Mouse (Mus musculus): ENCODE data around the gene Tti1. TPM values are rescaled to one million over a fixed set of nuclear protein-coding genes. Genes with fewer than 3 reads are reported as not detected.
A peak's percentile ranks its signal among the peaks of the same experiment; 100 is the strongest.

Gene Tti1
- total RNA-seq, 2 experiments from 2014 or later, result 19.8 to 23.1 TPM

DNA sequence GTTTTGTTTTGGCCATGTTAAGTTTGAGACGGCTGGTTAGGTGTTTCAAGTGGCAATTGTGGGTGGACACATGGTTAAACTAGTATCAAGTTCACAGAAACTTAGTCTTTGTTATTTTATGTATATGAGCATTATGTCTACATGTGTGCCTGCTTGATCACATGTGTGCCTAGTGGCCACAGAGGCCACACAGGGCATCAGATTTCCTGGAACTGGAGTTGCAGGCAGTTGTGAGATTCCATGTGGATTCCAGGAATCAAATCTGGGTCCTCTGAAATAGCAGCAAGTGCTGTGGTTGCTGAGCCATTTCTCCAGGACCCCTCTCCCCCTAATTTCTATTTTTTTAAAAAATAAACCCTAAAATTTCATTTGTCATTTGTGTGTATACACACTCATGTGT is 11.4 kb upstream of the Tti1 start:
- DNase-seq, result no peak

GRCm38 (mm10) chr2:158037571-158037970 is 9.3 kb upstream of the Tti1 start:
- DNase-seq, result no peak

DNA sequence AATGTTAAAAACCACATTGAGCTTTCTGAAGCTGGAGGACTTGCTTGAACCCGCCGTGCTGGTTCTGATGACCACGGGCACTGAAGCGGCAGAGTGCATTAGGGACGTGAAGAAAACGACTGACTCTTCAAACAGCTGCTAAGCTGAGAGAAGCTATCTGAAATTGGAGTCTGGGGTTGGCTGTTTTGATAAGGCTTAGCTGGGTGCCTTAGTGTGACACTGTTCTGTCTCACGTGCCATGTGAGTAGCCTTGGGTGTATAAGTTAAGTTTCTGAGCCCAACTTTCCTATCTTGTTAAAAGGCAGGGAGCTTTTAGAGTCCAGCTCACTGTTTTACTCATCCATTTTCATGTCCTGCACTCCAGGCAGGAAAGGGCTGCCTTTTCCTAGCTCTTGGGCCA is 8.7 kb upstream of the Tti1 start:
- DNase-seq, result no peak

DNA sequence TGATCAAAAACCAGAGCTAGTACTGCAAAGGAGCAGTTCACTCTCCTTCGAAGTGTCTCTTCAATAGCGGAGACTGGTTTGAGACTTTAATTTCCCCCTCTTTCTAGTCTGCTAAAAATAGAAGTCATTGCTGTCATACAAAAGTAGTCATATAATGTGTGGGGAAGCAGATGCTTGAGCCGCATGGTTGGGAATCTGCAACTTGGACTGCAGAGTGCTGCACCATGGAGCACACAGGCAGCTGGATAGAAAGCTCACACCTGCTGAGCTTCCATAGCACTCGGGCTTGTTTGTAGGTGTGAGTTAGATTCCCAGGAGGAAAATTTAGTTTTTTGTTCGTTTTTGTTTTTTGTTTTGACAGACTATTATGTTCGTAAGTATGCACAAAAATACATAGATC is 8.2 kb upstream of the Tti1 start:
- DNase-seq, result no peak

DNA sequence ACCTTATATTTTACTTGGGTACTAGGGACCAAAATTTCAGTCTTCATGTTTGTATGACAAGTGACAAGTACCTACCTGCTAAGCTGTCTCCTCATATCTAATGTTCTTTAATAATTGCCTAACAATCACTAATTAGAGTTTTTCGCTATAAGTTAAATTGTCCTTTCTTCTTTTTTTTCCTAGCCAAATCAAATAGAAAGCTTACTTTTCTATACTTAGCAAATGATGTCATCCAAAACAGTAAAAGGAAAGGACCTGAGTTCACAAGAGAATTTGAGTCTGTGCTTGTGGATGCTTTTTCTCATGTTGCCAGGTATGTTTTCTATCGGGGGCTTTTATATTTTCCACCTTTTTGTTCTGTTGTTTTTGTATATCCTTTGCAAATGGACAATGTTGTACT is 7.6 kb upstream of the Tti1 start:
- DNase-seq, result no peak

DNA sequence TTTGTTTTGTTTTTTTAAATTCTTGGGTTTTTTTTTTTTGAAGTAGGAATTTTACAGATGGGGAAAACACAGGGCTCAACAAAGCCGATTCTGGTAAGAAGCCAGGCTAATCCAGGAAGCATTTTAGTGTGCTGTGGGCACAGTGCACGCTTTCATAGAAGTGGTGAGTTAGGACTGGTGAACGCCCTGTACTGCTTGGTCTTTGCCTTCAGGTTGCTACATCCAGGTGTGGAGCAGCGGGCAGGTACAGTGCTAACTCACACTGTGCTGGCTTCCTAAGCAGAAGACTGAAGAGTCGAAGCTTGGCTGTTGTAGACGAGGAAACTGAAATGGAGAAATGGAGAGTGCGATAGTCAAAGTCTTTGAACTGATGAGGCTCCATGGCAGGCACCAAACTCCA is 1.8 kb upstream of the Tti1 start:
- no peak for DNase-seq

DNA sequence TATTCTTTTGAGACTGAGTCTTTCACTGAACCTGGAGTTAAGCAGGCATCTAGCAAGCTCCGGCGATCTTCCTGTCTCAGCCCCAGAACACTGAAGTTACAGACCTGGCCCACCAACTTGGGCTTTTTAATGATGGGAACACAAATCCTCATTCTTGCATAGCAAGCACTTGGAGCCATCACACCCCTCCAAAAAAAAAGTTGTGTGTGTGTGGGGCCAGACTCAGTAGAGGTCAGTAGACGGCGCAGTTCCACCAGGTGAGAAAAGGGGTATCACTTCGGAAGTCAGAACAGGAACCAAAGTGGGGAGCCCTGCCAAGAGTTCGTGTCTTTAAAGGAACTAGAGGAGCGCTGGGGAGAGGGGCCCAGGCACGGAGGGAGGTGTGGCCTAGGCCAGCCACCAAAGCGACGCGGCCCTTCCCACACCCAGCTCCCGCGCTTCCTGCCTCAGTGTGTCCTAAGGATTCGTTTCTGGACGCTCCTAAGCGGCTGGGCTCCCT is 329 bp downstream of the Tti1 start:
- DNase-seq, result no peak

DNA sequence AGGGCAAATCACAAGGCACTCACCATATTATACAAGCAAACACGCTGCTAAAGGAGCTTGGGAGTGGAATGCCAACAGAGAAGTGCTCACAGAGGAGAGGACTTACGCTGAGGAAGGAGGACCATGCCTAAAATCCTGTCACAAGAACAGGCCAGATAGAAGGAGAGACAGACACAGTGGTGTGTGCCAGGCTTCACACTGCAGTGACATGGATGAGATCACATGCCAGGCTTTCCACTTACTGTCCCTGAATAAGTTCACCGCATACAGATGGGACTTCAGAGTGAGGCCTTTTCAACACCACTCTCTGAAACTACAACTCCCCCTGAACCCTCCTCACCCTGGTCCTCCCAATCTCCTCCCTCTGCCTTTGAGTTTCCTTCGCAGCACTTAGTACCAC is 10.9 kb downstream of the Tti1 start:
- DNase-seq, result peak in 1 of 2 experiments; percentile 19

- no peak for DNase-seq
These were observed 15.6 kb downstream of the Tti1 start for GRCm38 (mm10) chr2:158012608-158013007.

- DNase-seq, result no peak
These were observed 18.9 kb downstream of the Tti1 start for GRCm38 (mm10) chr2:158009373-158009772.

DNA sequence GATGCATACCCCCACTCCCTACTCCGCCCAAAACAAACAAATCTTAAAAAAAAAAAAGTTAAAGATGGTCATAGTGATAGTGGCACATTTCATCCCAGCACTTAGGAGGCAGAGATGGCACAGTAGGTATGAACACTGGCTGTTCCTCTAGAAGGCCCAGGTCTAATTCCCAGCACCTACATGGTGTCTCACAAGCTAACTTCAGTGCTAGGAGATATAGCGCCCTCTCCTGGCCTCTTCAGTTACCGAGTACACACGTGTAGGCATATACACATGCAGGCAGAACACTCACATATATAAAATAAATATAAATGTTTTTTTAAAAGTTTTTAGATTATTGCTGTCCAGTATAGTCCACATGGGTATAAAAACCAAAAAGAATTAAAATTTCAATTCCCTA is 22.6 kb downstream of the Tti1 start:
- no peak for DNase-seq

- DNase-seq, result no peak
These were observed 23.6 kb downstream of the Tti1 start for GRCm38 (mm10) chr2:158004620-158005019.

- no peak for DNase-seq
These were observed 29.4 kb downstream of the Tti1 start for GRCm38 (mm10) chr2:157998817-157999216.

DNA sequence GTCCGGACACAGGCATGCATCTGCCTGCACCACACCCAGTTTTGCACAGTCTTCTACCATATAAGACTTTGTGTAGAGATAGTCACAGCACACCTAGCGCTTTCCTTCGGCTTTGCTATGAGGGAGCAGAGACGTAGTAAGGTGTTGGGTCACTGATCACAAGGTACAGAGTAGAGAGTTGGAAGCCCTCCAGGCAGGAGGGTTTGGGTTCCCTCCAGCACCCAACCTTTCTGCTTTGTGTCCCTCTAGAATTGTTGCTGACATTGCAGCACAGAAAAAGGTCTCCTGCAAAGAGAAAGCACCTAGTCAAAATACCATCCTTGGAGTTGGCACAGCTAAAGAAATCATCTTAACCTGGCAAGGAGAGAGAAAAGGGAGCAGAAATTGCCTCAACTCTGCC is 35.7 kb downstream of the Tti1 start:
- no peak for DNase-seq

GRCm38 (mm10) chr2:157991026-157991425 is 37.2 kb downstream of the Tti1 start:
- DNase-seq, result no peak

- peak in 1 of 2 experiments; percentile 5 for DNase-seq
These were observed 38.3 kb downstream of the Tti1 start for GRCm38 (mm10) chr2:157989946-157990345.

- no peak for DNase-seq
These were observed 39.6 kb downstream of the Tti1 start for GRCm38 (mm10) chr2:157988416-157989190.

GRCm38 (mm10) chr2:157986235-157986634 is 42.0 kb downstream of the Tti1 start:
- no peak for DNase-seq

DNA sequence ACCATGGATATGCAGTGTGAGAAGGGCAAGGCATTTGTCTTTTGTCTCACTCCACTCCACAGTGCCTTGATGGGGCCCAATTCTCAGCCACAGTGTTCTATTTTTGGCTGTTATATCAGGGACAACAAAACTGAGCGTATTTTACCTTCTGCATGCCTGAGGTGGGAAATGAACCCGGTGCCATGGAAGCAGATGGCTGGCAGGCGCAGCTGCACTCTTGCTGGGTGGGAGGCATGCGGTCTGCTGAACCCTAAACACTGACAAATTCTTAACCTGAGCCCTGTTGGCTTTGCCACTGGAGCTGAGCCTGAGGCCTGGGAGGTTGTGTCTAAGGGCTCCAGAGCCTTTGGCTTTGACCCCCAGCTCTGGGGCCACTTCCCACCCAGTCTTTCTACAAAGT is 42.6 kb downstream of the Tti1 start:
- no peak for DNase-seq

GRCm38 (mm10) chr2:157983276-157983675 is 45.0 kb downstream of the Tti1 start:
- DNase-seq, result no peak

DNA sequence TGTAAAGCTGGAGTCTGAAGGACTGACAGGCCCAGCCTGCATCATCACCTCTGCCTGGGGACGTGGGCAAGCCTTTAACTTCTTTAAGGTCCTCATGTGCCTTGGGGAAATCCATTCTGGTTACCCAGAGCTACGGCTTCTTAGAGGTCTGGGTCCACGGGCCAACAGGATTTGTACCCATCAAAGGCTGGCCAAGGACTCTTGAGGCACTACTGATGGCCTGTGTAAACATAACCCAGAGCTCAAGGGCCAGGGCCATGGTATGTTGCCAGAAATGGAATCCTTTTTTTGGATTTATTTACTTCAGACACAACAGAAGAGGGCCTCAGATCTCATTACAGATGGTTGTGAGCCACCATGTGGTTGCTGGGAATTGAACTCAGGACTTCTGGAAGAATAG is 45.5 kb downstream of the Tti1 start:
- DNase-seq, result no peak

- DNase-seq, result no peak
These were observed 49.0 kb downstream of the Tti1 start for GRCm38 (mm10) chr2:157979241-157979640.

- no peak for DNase-seq
These were observed 52.6 kb downstream of the Tti1 start for GRCm38 (mm10) chr2:157975595-157975994.

Data from adrenal gland, postnatal 36 days (tissue).